Mouse (Mus musculus): Measurements from ENCODE around the gene Vmn1r59. TPM values are rescaled to one million over a fixed set of nuclear protein-coding genes. Genes with fewer than 3 reads are reported as not detected.
"Not testable (repeated sequence)": the region's sequence is repeated elsewhere in the genome, so short reads cannot be mapped to it uniquely, and the experiment has no call there.

Vmn1r59 gene
- total RNA-seq (2014; rRNA removed; ENCODE audit: low replicate concordance) (not detected in 2 replicates), polyA plus RNA-seq (2015; fragmentation: Nextera tagmentation; extraction: Ambion mirVana) (not detected in 2 replicates)

DNA sequence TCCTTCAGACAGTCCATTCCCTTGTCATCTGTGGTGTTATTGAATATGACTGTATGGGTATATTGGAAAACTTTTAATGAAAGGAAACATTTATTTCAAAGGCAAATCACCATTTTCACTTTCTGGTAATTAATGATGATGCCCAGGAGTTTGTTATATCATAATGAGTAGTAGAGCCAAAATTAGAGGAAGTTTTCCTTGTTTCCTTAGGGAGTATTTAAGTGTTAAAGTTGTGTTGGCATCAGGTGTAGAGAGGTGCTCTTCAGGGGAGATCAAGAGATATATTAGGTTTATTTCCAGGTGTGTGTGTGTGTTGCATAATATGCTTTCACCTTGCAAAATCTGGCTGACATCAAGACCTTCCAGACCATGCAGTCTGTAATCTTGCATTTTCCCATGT lies at the start of gene Vmn1r59:
Vmn1r59 (minus strand) TSS at position 101 of the 400 bp plus-strand sequence.
- DNase-seq (ENCODE audit: low spot score) (no peak), ATAC-seq (ENCODE audit: insufficient read depth, low read depth) (no peak)
- H3K9ac ChIP-seq (replicated peaks; ENCODE audit: low read depth, low read length) = no peak within 1 kb of the TSS
- TF ChIP-seq EP300 (IDR thresholded peaks at IDR 0.05; ENCODE audit: low read depth) = no peak
- TF ChIP-seq CTCF (IDR thresholded peaks at IDR 0.05; ENCODE audit: low read depth) = no peak
- no peak within 1 kb of the TSS for H3K27ac ChIP-seq (ENCODE audit: low read depth)
- no peaks in the 10 kb centered on the region for H3K27me3 ChIP-seq (ENCODE audit: control insufficient read depth, insufficient read depth, low read length)
- H3K4me3 ChIP-seq (ENCODE audit: low read depth, low read length) = no peak within 1 kb of the TSS
- peaks cover 13% of the 10 kb centered on the region for H3K9me3 ChIP-seq (replicated peaks; ENCODE audit: control insufficient read depth, low read length)
- H3K4me2 ChIP-seq (ENCODE audit: low read depth, low read length) = no peak within 1 kb of the TSS
- H3K4me1 ChIP-seq (ENCODE audit: control insufficient read depth, insufficient read depth) = no peaks in the 10 kb centered on the region
- no peaks in the 10 kb centered on the region for H3K36me3 ChIP-seq (replicated peaks; ENCODE audit: control insufficient read depth, insufficient read depth, low read length)

DNA sequence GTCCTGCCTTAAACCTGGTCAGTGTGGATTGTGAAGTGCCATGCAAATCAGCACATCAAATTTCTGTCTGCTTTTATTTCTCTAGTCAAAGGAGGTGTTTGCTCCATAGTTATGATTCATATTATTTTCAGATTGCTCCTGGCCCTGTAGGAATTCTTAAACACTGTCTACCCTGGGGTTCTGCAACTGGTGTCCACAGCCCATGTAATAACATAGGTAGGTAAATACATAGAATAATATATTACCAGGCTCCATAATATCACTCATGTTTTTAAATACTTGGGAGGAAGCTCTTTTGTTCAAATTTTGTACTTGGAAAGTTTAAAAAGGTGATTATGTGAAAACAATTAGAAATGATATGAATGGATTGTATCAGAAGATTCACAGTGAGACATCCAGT lies 37.3 kb upstream of the Vmn1r59 start, which contains the start of gene Vmn2r28:
Vmn2r28 (minus strand) TSS at position 101 of the 400 bp plus-strand sequence.
- not testable (repeated sequence) for H3K27me3 ChIP-seq (ENCODE audit: control insufficient read depth, insufficient read depth, low read length); H3K4me1 ChIP-seq (ENCODE audit: control insufficient read depth, insufficient read depth); H3K36me3 ChIP-seq (replicated peaks; ENCODE audit: control insufficient read depth, insufficient read depth, low read length); H3K9ac ChIP-seq (replicated peaks; ENCODE audit: low read depth, low read length); H3K27ac ChIP-seq (ENCODE audit: low read depth); DNase-seq (ENCODE audit: low spot score); H3K4me3 ChIP-seq (ENCODE audit: low read depth, low read length); H3K9me3 ChIP-seq (replicated peaks; ENCODE audit: control insufficient read depth, low read length); ATAC-seq (ENCODE audit: insufficient read depth, low read depth); H3K4me2 ChIP-seq (ENCODE audit: low read depth, low read length)

DNA sequence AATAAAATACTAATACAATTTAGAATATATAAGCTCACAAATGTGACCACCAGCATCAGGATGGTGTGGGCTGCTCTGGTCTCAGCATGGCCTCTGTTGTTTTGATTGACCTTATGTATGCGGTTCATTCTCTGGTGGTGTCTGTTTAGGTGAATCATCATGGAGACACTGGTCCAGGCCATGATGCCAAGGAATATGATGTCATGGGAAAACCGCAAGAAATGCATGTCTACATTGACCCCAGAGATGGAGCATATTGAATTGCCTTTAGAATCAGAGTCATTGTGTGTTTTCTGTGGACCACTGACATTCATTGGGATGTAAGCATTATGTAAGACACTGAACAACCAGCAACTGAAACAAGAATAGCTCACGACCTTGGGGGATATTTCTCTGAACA lies 2.6 kb downstream of the Vmn1r59 start:
- not testable (repeated sequence) for H3K4me1 ChIP-seq (ENCODE audit: control insufficient read depth, insufficient read depth); ATAC-seq (ENCODE audit: insufficient read depth, low read depth); H3K27ac ChIP-seq (ENCODE audit: low read depth); H3K27me3 ChIP-seq (ENCODE audit: control insufficient read depth, insufficient read depth, low read length); H3K4me2 ChIP-seq (ENCODE audit: low read depth, low read length); H3K4me3 ChIP-seq (ENCODE audit: low read depth, low read length); DNase-seq (ENCODE audit: low spot score); H3K36me3 ChIP-seq (replicated peaks; ENCODE audit: control insufficient read depth, insufficient read depth, low read length); H3K9ac ChIP-seq (replicated peaks; ENCODE audit: low read depth, low read length)
- 48% methylated on average over 3 of the region's 3 CpGs for WGBS
- peaks cover 13% of the 10 kb centered on the region; the same call in 1 of the 2 replicates for H3K9me3 ChIP-seq (replicated peaks; ENCODE audit: control insufficient read depth, low read length)

DNA sequence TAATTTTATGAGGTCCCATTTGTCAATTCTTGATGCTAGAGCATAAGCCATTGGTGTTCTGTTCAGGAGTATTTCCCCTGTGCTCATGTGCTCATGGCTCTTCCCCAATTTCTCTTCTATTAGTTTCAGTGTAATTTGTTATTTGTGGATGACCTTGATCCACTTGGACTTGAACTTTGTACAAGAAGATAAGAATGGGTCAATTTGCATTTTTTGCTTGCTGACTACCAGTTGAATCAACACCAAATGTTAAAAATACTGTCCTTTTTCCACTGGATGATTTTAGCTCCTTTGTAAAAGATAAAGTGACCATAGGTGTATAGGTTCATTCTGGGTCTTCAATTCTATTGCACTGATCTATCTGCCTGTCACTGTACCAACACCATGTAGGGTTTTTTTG lies 7.9 kb downstream of the Vmn1r59 start:
- no peak for ATAC-seq (ENCODE audit: insufficient read depth, low read depth)

DNA sequence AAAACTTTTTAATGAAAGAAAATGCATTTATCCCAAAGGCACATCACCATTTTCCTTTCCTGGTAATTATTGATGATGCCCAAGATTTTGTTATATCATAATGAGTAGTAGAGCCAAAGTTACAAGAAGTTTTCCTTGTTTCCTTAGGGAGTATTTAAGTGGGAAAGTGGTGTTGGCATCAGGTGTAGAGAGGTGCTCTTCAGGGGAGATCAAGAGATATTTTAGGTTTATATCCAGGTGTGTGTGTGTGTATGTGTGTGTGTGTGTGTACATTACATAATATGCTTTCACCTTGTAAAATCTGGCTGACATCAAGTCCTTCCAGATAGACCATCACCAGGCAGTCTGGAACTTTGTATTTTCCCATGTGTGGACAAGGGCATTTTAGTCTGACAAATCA lies 43.3 kb downstream of the Vmn1r59 start, which contains the start of gene Vmn1r58:
Vmn1r58 (minus strand) TSS at position 101 of the 400 bp plus-strand sequence.
- H3K9ac ChIP-seq (replicated peaks; ENCODE audit: low read depth, low read length); DNase-seq (ENCODE audit: low spot score); H3K27me3 ChIP-seq (ENCODE audit: control insufficient read depth, insufficient read depth, low read length); H3K4me3 ChIP-seq (ENCODE audit: low read depth, low read length); H3K9me3 ChIP-seq (replicated peaks; ENCODE audit: control insufficient read depth, low read length); H3K27ac ChIP-seq (ENCODE audit: low read depth); H3K4me1 ChIP-seq (ENCODE audit: control insufficient read depth, insufficient read depth); H3K36me3 ChIP-seq (replicated peaks; ENCODE audit: control insufficient read depth, insufficient read depth, low read length); ATAC-seq (ENCODE audit: insufficient read depth, low read depth); H3K4me2 ChIP-seq (ENCODE audit: low read depth, low read length): not testable (repeated sequence)

More for the DNA sequence above, 7.9 kb downstream of the Vmn1r59 start:
- no peak overlapping the region for H3K9ac ChIP-seq (replicated peaks; ENCODE audit: low read depth, low read length)
- H3K36me3 ChIP-seq (replicated peaks; ENCODE audit: control insufficient read depth, insufficient read depth, low read length) = no peaks in the 10 kb centered on the region
- no peaks in the 10 kb centered on the region for H3K4me1 ChIP-seq (ENCODE audit: control insufficient read depth, insufficient read depth)
- no peak overlapping the region for H3K4me3 ChIP-seq (ENCODE audit: low read depth, low read length)
- H3K4me2 ChIP-seq (ENCODE audit: low read depth, low read length) = no peak overlapping the region
- no peak for DNase-seq (ENCODE audit: low spot score)
- no peak overlapping the region for H3K27ac ChIP-seq (ENCODE audit: low read depth)
- TF ChIP-seq CTCF (IDR thresholded peaks at IDR 0.05; ENCODE audit: low read depth) = no peak
- no peak for TF ChIP-seq EP300 (IDR thresholded peaks at IDR 0.05; ENCODE audit: low read depth)
- no peaks in the 10 kb centered on the region for H3K27me3 ChIP-seq (ENCODE audit: control insufficient read depth, insufficient read depth, low read length)
- H3K9me3 ChIP-seq (replicated peaks; ENCODE audit: control insufficient read depth, low read length) = peaks cover 6% of the 10 kb centered on the region; the same call in 1 of the 2 replicates

DNA sequence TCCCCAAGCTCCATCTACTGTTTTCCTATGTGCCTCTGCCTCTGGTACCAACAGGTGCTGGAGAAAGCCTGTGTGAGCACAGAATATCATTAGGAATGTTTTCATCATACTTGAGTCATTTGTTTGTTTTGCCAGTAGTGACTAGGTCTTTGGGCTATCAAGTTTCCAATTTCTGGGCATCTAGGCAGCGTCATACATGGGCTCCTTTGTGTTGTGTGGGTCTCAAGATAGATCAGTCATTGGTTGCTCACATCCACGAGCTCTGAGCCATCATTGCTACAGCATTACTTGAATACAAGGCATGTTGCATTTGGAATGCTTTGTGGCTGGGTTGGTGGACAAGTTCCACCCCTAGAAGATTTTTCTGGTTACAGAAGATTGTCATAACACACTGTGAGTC lies 50.4 kb downstream of the Vmn1r59 start:
- ATAC-seq (ENCODE audit: insufficient read depth, low read depth) (no peak), DNase-seq (ENCODE audit: low spot score) (no peak)
- H3K9ac ChIP-seq (replicated peaks; ENCODE audit: low read depth, low read length) = no peak overlapping the region
- H3K4me3 ChIP-seq (ENCODE audit: low read depth, low read length) = no peak overlapping the region
- WGBS = 26% methylated on average over 2 of the region's 2 CpGs
- no peak overlapping the region for H3K4me2 ChIP-seq (ENCODE audit: low read depth, low read length)
- no peak for TF ChIP-seq CTCF (IDR thresholded peaks at IDR 0.05; ENCODE audit: low read depth)
- no peak for TF ChIP-seq EP300 (IDR thresholded peaks at IDR 0.05; ENCODE audit: low read depth)
- H3K27ac ChIP-seq (ENCODE audit: low read depth) = no peak overlapping the region
- H3K9me3 ChIP-seq (replicated peaks; ENCODE audit: control insufficient read depth, low read length) = no peaks in the 10 kb centered on the region
- no peaks in the 10 kb centered on the region for H3K4me1 ChIP-seq (ENCODE audit: control insufficient read depth, insufficient read depth)
- no peaks in the 10 kb centered on the region for H3K27me3 ChIP-seq (ENCODE audit: control insufficient read depth, insufficient read depth, low read length)
- H3K36me3 ChIP-seq (replicated peaks; ENCODE audit: control insufficient read depth, insufficient read depth, low read length) = no peaks in the 10 kb centered on the region

Other genes with a start within 250 kb of the Vmn1r59 start
- not detected in 2 replicates for gene Vmn1r57, start 238.3 kb downstream of the Vmn1r59 start, total RNA-seq (2014; rRNA removed; ENCODE audit: low replicate concordance)
- not detected in 2 replicates for gene Vmn1r57, start 238.3 kb downstream of the Vmn1r59 start, polyA plus RNA-seq (2015; fragmentation: Nextera tagmentation; extraction: Ambion mirVana)
- gene Gm5065, start 106.2 kb downstream of the Vmn1r59 start, total RNA-seq (2014; rRNA removed; ENCODE audit: low replicate concordance) = not detected in 2 replicates
- gene Gm5065, start 106.2 kb downstream of the Vmn1r59 start, polyA plus RNA-seq (2015; fragmentation: Nextera tagmentation; extraction: Ambion mirVana) = not detected in 2 replicates
- not detected in 2 replicates for gene Nlrp2, start 105.7 kb downstream of the Vmn1r59 start, total RNA-seq (2014; rRNA removed; ENCODE audit: low replicate concordance)
- not detected in 2 replicates for gene Nlrp2, start 105.7 kb downstream of the Vmn1r59 start, polyA plus RNA-seq (2015; fragmentation: Nextera tagmentation; extraction: Ambion mirVana)
- not detected in 2 replicates for gene Vmn1r58, start 43.4 kb downstream of the Vmn1r59 start, total RNA-seq (2014; rRNA removed; ENCODE audit: low replicate concordance)
- not detected in 2 replicates for gene Vmn1r58, start 43.4 kb downstream of the Vmn1r59 start, polyA plus RNA-seq (2015; fragmentation: Nextera tagmentation; extraction: Ambion mirVana)
- gene Vmn2r28, start 37.2 kb upstream of the Vmn1r59 start, total RNA-seq (2014; rRNA removed; ENCODE audit: low replicate concordance) = not detected in 2 replicates
- gene Vmn2r28, start 37.2 kb upstream of the Vmn1r59 start, polyA plus RNA-seq (2015; fragmentation: Nextera tagmentation; extraction: Ambion mirVana) = not detected in 2 replicates
- gene Vmn1r60, start 90.5 kb upstream of the Vmn1r59 start, total RNA-seq (2014; rRNA removed; ENCODE audit: low replicate concordance) = not detected in 2 replicates
- not detected in 2 replicates for gene Vmn1r60, start 90.5 kb upstream of the Vmn1r59 start, polyA plus RNA-seq (2015; fragmentation: Nextera tagmentation; extraction: Ambion mirVana)
- gene Vmn1r61, start 156.5 kb upstream of the Vmn1r59 start, total RNA-seq (2014; rRNA removed; ENCODE audit: low replicate concordance) = not detected in 2 replicates
- not detected in 2 replicates for gene Vmn1r61, start 156.5 kb upstream of the Vmn1r59 start, polyA plus RNA-seq (2015; fragmentation: Nextera tagmentation; extraction: Ambion mirVana)
- gene Vmn1r62, start 216.9 kb upstream of the Vmn1r59 start, total RNA-seq (2014; rRNA removed; ENCODE audit: low replicate concordance) = not detected in 2 replicates
- not detected in 2 replicates for gene Vmn1r62, start 216.9 kb upstream of the Vmn1r59 start, polyA plus RNA-seq (2015; fragmentation: Nextera tagmentation; extraction: Ambion mirVana)

Measured in heart, postnatal 0 days (tissue).